24 mouse cellular contexts compared by ENCODE assay signal in the genomic region with DNA sequence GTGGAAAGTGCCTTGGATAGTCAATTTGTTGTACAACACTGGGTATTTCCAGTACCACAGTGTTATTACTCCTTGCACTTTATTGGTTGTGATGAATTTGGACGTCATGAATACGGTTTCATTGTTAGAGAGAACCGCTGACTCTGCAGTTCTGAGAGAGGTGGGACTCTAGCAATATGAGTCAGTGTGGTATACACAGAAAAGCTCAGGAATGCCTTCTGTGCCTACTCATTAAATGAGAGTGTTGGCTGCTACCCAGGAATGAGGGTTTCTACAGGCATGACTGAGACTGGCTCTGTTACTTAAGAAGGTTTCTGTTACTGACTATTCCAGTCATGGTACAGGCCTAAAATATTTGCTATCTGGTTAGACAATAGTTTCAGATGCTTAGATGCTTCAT. TPM values are rescaled to one million over a fixed set of nuclear protein-coding genes. Genes with fewer than 3 reads are reported as not detected.
A peak's percentile ranks its signal among the peaks of the same experiment; 100 is the strongest.
DNase-seq lines count a peak whose midpoint lies in the region; ATAC-seq and TF ChIP-seq lines count a peak whose summit lies in the region.
"Had no signal": no experiment of that assay in that cellular context is flagged by ENCODE, and none has a peak within 500 bp of the region (broad histone marks: within the 10 kb centered on the region; RNA-seq: fewer than 3 reads in every experiment).

No protein-coding gene starts in this region.

- WGBS in kidney, adult 2 months, result 67% methylated on average over 3 of the region's 3 CpGs
- WGBS in kidney, embryonic 15.5 days, result 84% methylated on average over 3 of the region's 3 CpGs

- no peaks in the 10 kb centered on the region for H3K27me3 ChIP-seq in kidney, adult 2 months (replicated peaks; ENCODE audit: control insufficient read depth, insufficient read depth, low read length)
- H3K27me3 ChIP-seq in kidney, embryonic 15.5 days, result no peaks in the 10 kb centered on the region
- H3K27me3 ChIP-seq: heart, embryonic 12.5 days; hindbrain, embryonic 12.5 days; limb, embryonic 15.5 days had no signal

- no peaks in the 10 kb centered on the region for H3K36me3 ChIP-seq in kidney, adult 2 months (ENCODE audit: control insufficient read depth, insufficient read depth, low read length)
- H3K36me3 ChIP-seq in kidney, embryonic 15.5 days, result no peaks in the 10 kb centered on the region
- H3K36me3 ChIP-seq: heart, embryonic 12.5 days; hindbrain, embryonic 12.5 days; limb, embryonic 15.5 days had no signal

- H3K4me1 ChIP-seq in kidney, adult 2 months (ENCODE audit: control insufficient read depth, insufficient read depth, low read length), result no peaks in the 10 kb centered on the region
- H3K4me1 ChIP-seq in kidney, embryonic 15.5 days, result no peaks in the 10 kb centered on the region
- H3K4me1 ChIP-seq: heart, embryonic 12.5 days; hindbrain, embryonic 12.5 days; limb, embryonic 15.5 days had no signal

- no peak overlapping the region for H3K9ac ChIP-seq in kidney, embryonic 15.5 days
- H3K9ac ChIP-seq: heart, embryonic 12.5 days; hindbrain, embryonic 12.5 days; limb, embryonic 15.5 days had no signal

- H3K4me3 ChIP-seq in kidney, adult 2 months (ENCODE audit: insufficient read depth, low read depth, low read length), result no peak overlapping the region
- H3K4me3 ChIP-seq in kidney, embryonic 15.5 days (replicated peaks), result no peak overlapping the region
- H3K4me3 ChIP-seq: heart, embryonic 12.5 days; hindbrain, embryonic 12.5 days; limb, embryonic 15.5 days had no signal

- ATAC-seq in kidney, embryonic 15.5 days (replicated peaks; ENCODE audit: low FRiP score), result no peak
- ATAC-seq: CD4-positive, CD25-positive, alpha-beta regulatory T cell, adult 4 months; inflammation-experienced regulatory T-cells, adult 6 months; midbrain, embryonic 16.5 days had no signal

- peak; percentile 9 for DNase-seq in kidney, adult 2 months
- DNase-seq in 3134 (ENCODE audit: extremely low read depth, insufficient read length, low spot score), result peak; percentile 69
- peak; percentile 99 for DNase-seq in 3T3-L1 (ENCODE audit: low read depth, low spot score)
- peak; percentile 62 for DNase-seq in brain, adult 2 months (ENCODE audit: low read depth, low spot score)
- DNase-seq in liver, result no peak
- no peak for DNase-seq in MN1 (ENCODE audit: low spot score)
- DNase-seq: adrenal gland, postnatal 10 days; cerebellum, adult 11-12 months; cerebellum, postnatal 25 days; heart, postnatal 14 days; kidney, adult 9 months; layer of hippocampus, adult 9-11 months; lung, postnatal 36 days; thymus, postnatal 25 days had no signal

- H3K27ac ChIP-seq in kidney, adult 2 months (ENCODE audit: insufficient read depth, low read depth, low read length), result no peak overlapping the region
- no peak overlapping the region for H3K27ac ChIP-seq in kidney, embryonic 15.5 days
- H3K27ac ChIP-seq: hindbrain, embryonic 12.5 days; limb, embryonic 15.5 days had no signal

- H3K4me2 ChIP-seq in kidney, embryonic 15.5 days, result no peak overlapping the region
- H3K4me2 ChIP-seq: heart, embryonic 12.5 days; hindbrain, embryonic 12.5 days; limb, embryonic 15.5 days had no signal

- no peak for TF ChIP-seq POLR2A in kidney, adult 2 months (IDR thresholded peaks at IDR 0.05; ENCODE audit: low read depth, low read length)

- H3K9me3 ChIP-seq in kidney, embryonic 15.5 days (replicated peaks), result no peaks in the 10 kb centered on the region
- H3K9me3 ChIP-seq: heart, embryonic 12.5 days; hindbrain, embryonic 12.5 days; limb, embryonic 15.5 days had no signal

- no peak for TF ChIP-seq CTCF in kidney, adult 2 months (conservative IDR thresholded peaks at IDR 0.05; ENCODE audit: insufficient read depth, insufficient read length, low read depth, low read length)

RNA-seq across cellular contexts. Expression of a gene that starts 15.7 kb away (rescaled TPM):
- polyA plus RNA-seq in kidney, adult 2 months (2012; rRNA removed), result not detected in 2 replicates
- not detected in 2 replicates for polyA plus RNA-seq in kidney, embryonic 15.5 days (2015; fragmentation: Nextera tagmentation; extraction: Ambion mirVana)
- polyA plus RNA-seq: CD4-positive, CD25-positive, alpha-beta regulatory T cell, adult 4 months; heart, embryonic 12.5 days; hindbrain, embryonic 12.5 days; inflammation-experienced regulatory T-cells, adult 6 months; limb, embryonic 15.5 days; liver, embryonic 16.5 days; midbrain, embryonic 16.5 days; neural tube, embryonic 11.5 days; small intestine, adult 2 months had no signal

RNA-seq across cellular contexts. Expression of a gene that starts 43.4 kb away (rescaled TPM):
- not detected in 2 replicates for polyA plus RNA-seq in kidney, adult 2 months (2012; rRNA removed)
- not detected in 2 replicates for polyA plus RNA-seq in kidney, embryonic 15.5 days (2015; fragmentation: Nextera tagmentation; extraction: Ambion mirVana)
- polyA plus RNA-seq: CD4-positive, CD25-positive, alpha-beta regulatory T cell, adult 4 months; heart, embryonic 12.5 days; hindbrain, embryonic 12.5 days; inflammation-experienced regulatory T-cells, adult 6 months; liver, embryonic 16.5 days; midbrain, embryonic 16.5 days; neural tube, embryonic 11.5 days; small intestine, adult 2 months had no signal

RNA-seq across cellular contexts. Expression of a gene that starts 49.2 kb away (rescaled TPM):
- not detected in 2 replicates for polyA plus RNA-seq in kidney, adult 2 months (2012; rRNA removed)
- polyA plus RNA-seq in kidney, embryonic 15.5 days (2015; fragmentation: Nextera tagmentation; extraction: Ambion mirVana), result 0.19 TPM in 1 of 2 replicates, not detected in the other
- polyA plus RNA-seq: heart, embryonic 12.5 days; hindbrain, embryonic 12.5 days; inflammation-experienced regulatory T-cells, adult 6 months; liver, embryonic 16.5 days; midbrain, embryonic 16.5 days; neural tube, embryonic 11.5 days; small intestine, adult 2 months had no signal

Comparison
In these comparisons a context has a peak if more than half of its experiments do, and no peak if none do; other contexts are left out.
1. DNase-seq: peak in kidney, adult 2 months (single experiment), 3134 (single experiment), 3T3-L1 (single experiment) and brain, adult 2 months (single experiment); none in liver (single experiment) and MN1 (single experiment).